Mouse (Mus musculus) heart, embryonic 11.5 days (tissue): ENCODE data around the gene Btbd3. TPM values are rescaled to one million over a fixed set of nuclear protein-coding genes. Genes with fewer than 3 reads are reported as not detected.

Experiments used
- ATAC-seq: fragments of 200-750 bp; cut with Nextera tagmentation; replicated peaks from 2 replicates; pipeline ENCODE4 v1.8.0; 2017; ENCODE audit warnings: moderate library complexity; ENCODE audit not compliant: insufficient number of reproducible peaks, low FRiP score, low TSS enrichment
- H3K27ac ChIP-seq: fragments of 300-500 bp; sonication (generic); 2 replicates; pipeline ENCODE4 v1.5.1; 2014; ENCODE audit warnings: mild to moderate bottlenecking, low read depth, low read length
- H3K27me3 ChIP-seq: fragments of 300-500 bp; sonication (generic); 2 replicates; pipeline ENCODE4 v1.6.1; 2014; ENCODE audit warnings: mild to moderate bottlenecking, low read length, mixed read lengths; ENCODE audit not compliant: control insufficient read depth, insufficient read depth
- H3K36me3 ChIP-seq: fragments of 300-500 bp; sonication (generic); 2 replicates; pipeline ENCODE4 v1.6.1; 2014; ENCODE audit warnings: mild to moderate bottlenecking, low read length, moderate library complexity, mixed read lengths; ENCODE audit not compliant: control insufficient read depth, insufficient read depth
- H3K4me1 ChIP-seq: fragments of 300-500 bp; sonication (generic); 2 replicates; pipeline ENCODE4 v1.6.1; 2014; ENCODE audit warnings: low read length; ENCODE audit not compliant: control insufficient read depth, insufficient read depth
- H3K4me2 ChIP-seq: fragments of 300-500 bp; sonication (generic); 2 replicates; pipeline ENCODE4 v1.6.1; 2014; ENCODE audit warnings: mild to moderate bottlenecking, moderate library complexity
- H3K4me3 ChIP-seq: fragments of 300-500 bp; sonication (generic); 2 replicates; pipeline ENCODE4 v1.5.1; 2014; ENCODE audit warnings: low read depth, low read length
- H3K9ac ChIP-seq: fragments of 300-500 bp; sonication (generic); 2 replicates; pipeline ENCODE4 v1.6.1; 2014; ENCODE audit warnings: mild to moderate bottlenecking, low read depth, low read length, moderate library complexity
- H3K9me3 ChIP-seq: fragments of 300-500 bp; sonication (generic); replicated peaks from 2 replicates; pipeline ENCODE4 v1.6.1; 2016; ENCODE audit warnings: low read length; ENCODE audit not compliant: control insufficient read depth
- WGBS: fragments of 180-500 bp; shearing (Covaris S2); extraction: QIAGEN DNeasy Blood & Tissue Kit; methylation state at CpG from one replicate; pipeline ENCODE4 v1.1.7; 2014; ENCODE audit not compliant: insufficient replicate concordance; 5-methylcytosine and 5-hydroxymethylcytosine counted together
- polyA plus RNA-seq: library from polyadenylated mRNA; unstranded; fragments of >200 nt; fragmentation: Nextera tagmentation; extraction: Ambion mirVana; gene quantifications from 2 replicates; pipeline ENCODE4 v1.2.1, GENCODE M21; 2014

Btbd3 gene
- polyA plus RNA-seq, 1 experiment from 2014 or later: 10.5 TPM

- Histone ChIP-seq H3K9ac (no peak overlapping the region), H3K9me3 (no peaks in the 10 kb centered on the region), H3K4me3 (no peak overlapping the region), H3K27ac (no peak overlapping the region), H3K4me2 (no peak overlapping the region), H3K36me3 (no peaks in the 10 kb centered on the region), H3K4me1 (no peaks in the 10 kb centered on the region), H3K27me3 (no peaks in the 10 kb centered on the region)
- 84% methylated on average over 2 of the region's 2 CpGs for WGBS
- ATAC-seq: no peak
Measured at GRCm38 (mm10) chr2:138384762-138385161, 128.4 kb downstream of the Btbd3 start.

GRCm38 (mm10) chr2:138388591-138388990 lies 132.2 kb downstream of the Btbd3 start:
- no peak for ATAC-seq
- H3K4me2 ChIP-seq: no peak overlapping the region
- no peak overlapping the region for H3K27ac ChIP-seq
- H3K4me3 ChIP-seq: no peak overlapping the region
- H3K4me1 ChIP-seq: no peaks in the 10 kb centered on the region
- no peak overlapping the region for H3K9ac ChIP-seq
- H3K9me3 ChIP-seq: no peaks in the 10 kb centered on the region
- no peaks in the 10 kb centered on the region for H3K36me3 ChIP-seq
- WGBS: 70% methylated on average over 1 of the region's 1 CpGs
- H3K27me3 ChIP-seq: no peaks in the 10 kb centered on the region

GRCm38 (mm10) chr2:138403046-138403445 lies 146.7 kb downstream of the Btbd3 start:
- Histone ChIP-seq H3K27ac (no peak overlapping the region), H3K4me3 (no peak overlapping the region), H3K4me1 (no peaks in the 10 kb centered on the region), H3K9ac (no peak overlapping the region), H3K36me3 (no peaks in the 10 kb centered on the region), H3K9me3 (no peaks in the 10 kb centered on the region), H3K4me2 (no peak overlapping the region), H3K27me3 (no peaks in the 10 kb centered on the region)
- WGBS: 40% methylated on average over 5 of the region's 5 CpGs
- ATAC-seq: no peak

- Histone ChIP-seq H3K4me3 (no peak overlapping the region), H3K9me3 (no peaks in the 10 kb centered on the region), H3K9ac (no peak overlapping the region), H3K27ac (no peak overlapping the region), H3K27me3 (no peaks in the 10 kb centered on the region), H3K4me2 (no peak overlapping the region), H3K4me1 (no peaks in the 10 kb centered on the region), H3K36me3 (no peaks in the 10 kb centered on the region)
- WGBS: 38% methylated on average over 4 of the region's 4 CpGs
- ATAC-seq: no peak
Measured at GRCm38 (mm10) chr2:138405753-138406528, 149.6 kb downstream of the Btbd3 start.

GRCm38 (mm10) chr2:138406703-138407102 lies 150.3 kb downstream of the Btbd3 start:
- ATAC-seq: no peak
- no peak overlapping the region for H3K27ac ChIP-seq

GRCm38 (mm10) chr2:138412537-138412936 lies 156.2 kb downstream of the Btbd3 start:
- Histone ChIP-seq H3K36me3 (no peaks in the 10 kb centered on the region), H3K4me2 (no peak overlapping the region), H3K9ac (no peak overlapping the region), H3K27me3 (no peaks in the 10 kb centered on the region), H3K9me3 (no peaks in the 10 kb centered on the region), H3K4me3 (no peak overlapping the region), H3K4me1 (no peaks in the 10 kb centered on the region), H3K27ac (no peak overlapping the region)
- no peak for ATAC-seq
- 48% methylated on average over 5 of the region's 5 CpGs for WGBS

More at GRCm38 (mm10) chr2:138406703-138407102, 150.3 kb downstream of the Btbd3 start:
- Histone ChIP-seq H3K36me3 (no peaks in the 10 kb centered on the region), H3K9ac (no peak overlapping the region), H3K4me2 (no peak overlapping the region), H3K4me3 (no peak overlapping the region), H3K9me3 (no peaks in the 10 kb centered on the region), H3K4me1 (no peaks in the 10 kb centered on the region), H3K27me3 (no peaks in the 10 kb centered on the region)

- 52% methylated on average over 2 of the region's 2 CpGs for WGBS
- Histone ChIP-seq H3K27ac (no peak overlapping the region), H3K4me2 (no peak overlapping the region), H3K9me3 (no peaks in the 10 kb centered on the region), H3K9ac (no peak overlapping the region), H3K4me1 (no peaks in the 10 kb centered on the region), H3K36me3 (no peaks in the 10 kb centered on the region), H3K4me3 (no peak overlapping the region), H3K27me3 (no peaks in the 10 kb centered on the region)
- ATAC-seq: no peak
Measured at GRCm38 (mm10) chr2:138422321-138422720, 166.0 kb downstream of the Btbd3 start.

- Histone ChIP-seq H3K36me3 (no peaks in the 10 kb centered on the region), H3K27me3 (no peaks in the 10 kb centered on the region), H3K9me3 (no peaks in the 10 kb centered on the region), H3K4me3 (no peak overlapping the region), H3K4me2 (no peak overlapping the region), H3K27ac (no peak overlapping the region), H3K9ac (no peak overlapping the region), H3K4me1 (no peaks in the 10 kb centered on the region)
- ATAC-seq: no peak
- WGBS: 48% methylated on average over 2 of the region's 2 CpGs
Measured at GRCm38 (mm10) chr2:138431991-138432390, 175.6 kb downstream of the Btbd3 start.

- ATAC-seq: no peak
- WGBS: 55% methylated on average over 3 of the region's 3 CpGs
Measured at GRCm38 (mm10) chr2:138446466-138446865, 190.1 kb downstream of the Btbd3 start.

More at GRCm38 (mm10) chr2:138446466-138446865, 190.1 kb downstream of the Btbd3 start:
- Histone ChIP-seq H3K9ac (no peak overlapping the region), H3K27me3 (no peaks in the 10 kb centered on the region), H3K4me1 (no peaks in the 10 kb centered on the region), H3K4me3 (no peak overlapping the region), H3K4me2 (no peak overlapping the region), H3K36me3 (no peaks in the 10 kb centered on the region), H3K27ac (no peak overlapping the region), H3K9me3 (no peaks in the 10 kb centered on the region)
